Mouse (Mus musculus) hindbrain, embryonic 11.5 days (tissue): ENCODE results near the gene Bloc1s4. TPM values are rescaled to one million over a fixed set of nuclear protein-coding genes. Genes with fewer than 3 reads are reported as not detected.

ENCODE experiments used
- ATAC-seq: fragments of 200-750 bp; cut with Nextera tagmentation; 2 replicates; pipeline ENCODE4 v1.8.0; 2017; ENCODE audit warnings: mild to moderate bottlenecking, moderate TSS enrichment, moderate library complexity; ENCODE audit not compliant: low FRiP score
- DNase-seq: peaks from one replicate; pipeline ENCODE4 v3.0.0-alpha.2; 2015; ENCODE audit warnings: low spot score
- H3K27ac ChIP-seq: fragments of 300-500 bp; sonication (generic); 2 replicates; pipeline ENCODE4 v1.5.1; 2014; ENCODE audit warnings: mild to moderate bottlenecking, low read depth, low read length
- H3K27me3 ChIP-seq: fragments of 300-500 bp; sonication (generic); 2 replicates; pipeline ENCODE4 v1.6.1; 2014; ENCODE audit warnings: mild to moderate bottlenecking, low read length, moderate library complexity, mixed read lengths; ENCODE audit not compliant: control insufficient read depth, insufficient read depth
- H3K36me3 ChIP-seq: fragments of 300-500 bp; sonication (generic); 2 replicates; pipeline ENCODE4 v1.6.1; 2014; ENCODE audit warnings: mild to moderate bottlenecking, low read length, moderate library complexity, mixed read lengths; ENCODE audit not compliant: control insufficient read depth, insufficient read depth
- H3K4me1 ChIP-seq: fragments of 300-500 bp; sonication (generic); replicated peaks from 2 replicates; pipeline ENCODE4 v1.6.1; 2014; ENCODE audit warnings: low read length, mixed read lengths; ENCODE audit not compliant: control insufficient read depth, insufficient read depth
- H3K4me2 ChIP-seq: fragments of 300-500 bp; sonication (generic); replicated peaks from 2 replicates; pipeline ENCODE4 v1.6.1; 2014; ENCODE audit warnings: mild to moderate bottlenecking, low read depth, low read length
- H3K4me3 ChIP-seq: fragments of 300-500 bp; sonication (generic); 2 replicates; pipeline ENCODE4 v1.5.1; 2014; ENCODE audit warnings: low read depth, low read length
- H3K9ac ChIP-seq: fragments of 300-500 bp; sonication (generic); 2 replicates; pipeline ENCODE4 v1.6.1; 2014; ENCODE audit warnings: low read depth, low read length
- H3K9me3 ChIP-seq: fragments of 300-500 bp; sonication (generic); 2 replicates; pipeline ENCODE4 v1.6.1; 2016; ENCODE audit warnings: low read length; ENCODE audit not compliant: control insufficient read depth
- WGBS: fragments of 180-500 bp; shearing (Covaris S2); extraction: QIAGEN DNeasy Blood & Tissue Kit; methylation state at CpG from one replicate; pipeline ENCODE4 v1.1.7; 2014; 5-methylcytosine and 5-hydroxymethylcytosine counted together
- polyA plus RNA-seq: library from polyadenylated mRNA; unstranded; fragments of >200 nt; fragmentation: Nextera tagmentation; extraction: Ambion mirVana; gene quantifications from 2 replicates; pipeline ENCODE4 v1.2.1, GENCODE M21; 2014

Bloc1s4 gene
- polyA plus RNA-seq, 1 experiment from 2014 or later, result 21.0 TPM

GRCm38 (mm10) chr5:36777186-36777585 lies 28.7 kb upstream of the Bloc1s4 start:
- H3K9me3 ChIP-seq, result no peaks in the 10 kb centered on the region
- H3K27me3 ChIP-seq, result no peaks in the 10 kb centered on the region
- H3K27ac ChIP-seq, result no peak overlapping the region
- no peak for ATAC-seq
- no peaks in the 10 kb centered on the region for H3K4me1 ChIP-seq
- H3K4me2 ChIP-seq, result no peak overlapping the region
- no peaks in the 10 kb centered on the region for H3K36me3 ChIP-seq
- WGBS, result 0% methylated on average over 2 of the region's 2 CpGs
- no peak overlapping the region for H3K9ac ChIP-seq
- no peak for DNase-seq
- H3K4me3 ChIP-seq, result no peak overlapping the region

DNA sequence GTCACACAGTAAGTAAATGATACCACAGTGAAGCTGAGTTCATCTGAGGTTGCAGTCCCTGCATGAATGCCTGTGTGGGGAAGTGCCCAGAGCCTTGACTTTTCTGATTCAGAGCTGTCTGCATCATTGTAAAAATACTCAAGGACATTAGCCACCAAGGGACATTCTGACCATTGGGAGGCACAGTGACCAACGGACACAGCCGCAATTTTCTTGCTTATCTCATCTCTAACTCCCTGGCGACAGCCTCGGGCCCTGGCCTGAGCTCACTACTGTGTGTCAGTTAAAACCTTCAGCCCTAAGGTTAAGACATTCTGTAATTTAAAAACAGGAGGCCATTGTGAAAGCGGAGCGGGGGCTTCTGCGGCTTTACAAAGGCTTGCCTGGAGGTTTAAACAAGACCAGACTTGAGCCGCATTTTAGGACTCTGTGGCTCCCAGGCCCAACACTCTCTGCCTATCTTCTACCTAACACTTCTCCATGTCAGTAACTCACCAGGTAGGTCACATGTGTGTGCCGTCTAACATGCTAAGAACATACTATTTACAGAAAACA lies 27.6 kb upstream of the Bloc1s4 start:
- H3K4me1 ChIP-seq, result no peaks in the 10 kb centered on the region
- no peak overlapping the region for H3K4me3 ChIP-seq
- no peaks in the 10 kb centered on the region for H3K9me3 ChIP-seq
- DNase-seq (no peak), ATAC-seq (no peak)
- 32% methylated on average over 9 of the region's 9 CpGs for WGBS
- no peak overlapping the region for H3K27ac ChIP-seq
- H3K4me2 ChIP-seq, result no peak overlapping the region
- no peak overlapping the region for H3K9ac ChIP-seq
- no peaks in the 10 kb centered on the region for H3K36me3 ChIP-seq
- H3K27me3 ChIP-seq, result no peaks in the 10 kb centered on the region

DNA sequence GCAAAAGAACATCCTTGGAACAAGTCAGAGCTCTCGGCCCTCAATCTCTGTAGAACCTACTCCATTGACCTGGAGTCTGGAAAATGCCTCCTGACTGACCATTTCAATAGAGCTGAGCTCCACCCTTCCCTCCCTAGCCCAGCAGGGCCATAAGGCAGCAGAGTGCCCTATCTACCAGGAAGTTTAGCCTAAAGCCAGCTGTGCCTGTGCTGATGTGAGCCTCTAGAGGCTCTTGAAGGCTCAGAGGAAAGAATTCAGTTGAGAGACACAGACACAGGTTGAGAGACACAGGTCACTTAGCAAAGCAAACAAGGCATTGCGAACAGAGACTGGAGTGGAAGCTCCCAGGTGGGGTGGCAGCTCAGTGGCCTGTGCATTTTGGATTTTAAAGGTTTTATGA lies 26.9 kb upstream of the Bloc1s4 start:
- H3K9ac ChIP-seq, result no peak overlapping the region
- no peak overlapping the region for H3K27ac ChIP-seq
- no peaks in the 10 kb centered on the region for H3K4me1 ChIP-seq
- WGBS, result 87% methylated on average over 2 of the region's 2 CpGs
- no peak overlapping the region for H3K4me2 ChIP-seq
- no peaks in the 10 kb centered on the region for H3K27me3 ChIP-seq
- H3K36me3 ChIP-seq, result no peaks in the 10 kb centered on the region
- no peak for ATAC-seq
- no peaks in the 10 kb centered on the region for H3K9me3 ChIP-seq
- no peak for DNase-seq
- no peak overlapping the region for H3K4me3 ChIP-seq

DNA sequence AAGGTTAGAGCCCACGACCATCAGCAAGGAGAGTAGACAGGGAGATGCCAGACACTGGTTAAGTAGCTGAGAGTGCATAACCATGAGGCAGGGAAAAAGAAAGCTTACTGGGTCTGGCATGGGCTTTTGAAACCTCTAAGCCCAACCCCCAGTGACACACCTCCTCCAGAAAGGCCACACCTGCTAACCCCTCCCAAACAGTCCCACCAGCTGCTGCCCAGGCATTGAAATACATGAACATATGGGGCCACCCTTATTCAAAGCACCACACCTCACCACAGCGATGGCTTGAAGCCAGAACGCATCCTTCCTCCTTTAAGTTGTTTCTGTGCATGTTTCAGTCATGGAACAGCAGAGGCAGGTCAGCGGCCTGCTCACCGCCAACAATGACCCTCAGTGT lies 24.1 kb upstream of the Bloc1s4 start:
- Histone ChIP-seq H3K9ac (no peak overlapping the region), H3K4me2 (no peak overlapping the region), H3K27me3 (no peaks in the 10 kb centered on the region), H3K36me3 (no peaks in the 10 kb centered on the region), H3K27ac (no peak overlapping the region), H3K4me1 (no peaks in the 10 kb centered on the region), H3K4me3 (no peak overlapping the region), H3K9me3 (no peaks in the 10 kb centered on the region)
- no peak for ATAC-seq
- no peak for DNase-seq
- WGBS, result 79% methylated on average over 5 of the region's 5 CpGs

GRCm38 (mm10) chr5:36769603-36770002 lies 21.2 kb upstream of the Bloc1s4 start:
- DNase-seq, result no peak
- no peak overlapping the region for H3K4me2 ChIP-seq
- ATAC-seq, result no peak

DNA sequence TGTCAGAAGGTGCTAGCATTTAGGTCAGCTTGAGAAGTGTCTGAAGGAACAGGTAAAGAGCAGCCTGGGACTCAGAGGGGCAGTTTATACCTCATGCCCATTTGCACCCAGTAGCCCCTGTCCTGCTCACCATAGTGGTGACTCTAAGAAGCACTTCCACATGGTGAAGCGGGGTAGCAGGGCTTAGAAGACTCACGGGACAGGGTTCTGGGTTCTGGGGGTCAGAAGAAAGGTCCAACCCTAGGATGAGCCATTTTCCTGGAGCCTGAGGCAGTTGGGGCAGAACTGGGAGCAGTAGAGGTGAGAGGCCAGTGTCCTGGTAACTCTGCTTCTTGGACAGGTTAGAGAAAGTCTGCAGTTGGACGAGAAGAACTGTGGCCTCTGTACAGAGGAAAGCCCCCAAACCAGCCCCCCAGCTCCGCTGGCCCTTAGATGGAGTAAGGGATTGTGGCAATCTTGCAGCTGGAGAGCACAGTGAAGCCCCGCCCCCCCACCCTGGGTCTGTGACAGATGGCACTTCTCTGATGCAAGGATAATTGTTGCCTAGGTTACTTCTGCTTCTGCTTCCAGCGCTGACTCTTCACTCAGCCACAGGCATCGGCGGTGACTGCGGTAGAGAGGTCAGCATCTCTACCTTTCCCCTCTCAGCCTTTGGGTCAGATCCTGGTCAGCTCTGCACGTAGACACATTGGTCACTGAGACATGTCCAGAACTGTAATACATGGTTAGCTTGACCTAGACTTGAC lies 18.7 kb upstream of the Bloc1s4 start:
- Histone ChIP-seq H3K36me3 (no peaks in the 10 kb centered on the region), H3K27ac (peak overlapping the region; percentile 51; the same call in 1 of the 2 replicates), H3K27me3 (no peaks in the 10 kb centered on the region), H3K4me3 (no peak overlapping the region), H3K4me1 (peaks cover 3% of the 10 kb centered on the region; the same call in 1 of the 2 replicates), H3K9me3 (no peaks in the 10 kb centered on the region), H3K9ac (no peak overlapping the region), H3K4me2 (no peak overlapping the region)
- ATAC-seq (peak; percentile 84), DNase-seq (peak; percentile 64)
- WGBS, result 28% methylated on average over 10 of the region's 10 CpGs

More at GRCm38 (mm10) chr5:36769603-36770002, 21.2 kb upstream of the Bloc1s4 start:
- Histone ChIP-seq H3K9me3 (no peaks in the 10 kb centered on the region), H3K9ac (no peak overlapping the region), H3K4me3 (no peak overlapping the region), H3K36me3 (no peaks in the 10 kb centered on the region), H3K27me3 (no peaks in the 10 kb centered on the region), H3K4me1 (peaks cover 3% of the 10 kb centered on the region; the same call in 1 of the 2 replicates), H3K27ac (no peak overlapping the region)
- WGBS, result 63% methylated on average over 3 of the region's 3 CpGs

- Histone ChIP-seq H3K9me3 (no peaks in the 10 kb centered on the region), H3K4me1 (no peaks in the 10 kb centered on the region), H3K36me3 (no peaks in the 10 kb centered on the region), H3K27ac (no peak overlapping the region), H3K4me3 (no peak overlapping the region), H3K9ac (no peak overlapping the region), H3K27me3 (no peaks in the 10 kb centered on the region), H3K4me2 (no peak overlapping the region)
- WGBS, result 70% methylated on average over 4 of the region's 4 CpGs
- no peak for ATAC-seq
- DNase-seq, result no peak
Observed at GRCm38 (mm10) chr5:36759848-36760247, 11.4 kb upstream of the Bloc1s4 start.

DNA sequence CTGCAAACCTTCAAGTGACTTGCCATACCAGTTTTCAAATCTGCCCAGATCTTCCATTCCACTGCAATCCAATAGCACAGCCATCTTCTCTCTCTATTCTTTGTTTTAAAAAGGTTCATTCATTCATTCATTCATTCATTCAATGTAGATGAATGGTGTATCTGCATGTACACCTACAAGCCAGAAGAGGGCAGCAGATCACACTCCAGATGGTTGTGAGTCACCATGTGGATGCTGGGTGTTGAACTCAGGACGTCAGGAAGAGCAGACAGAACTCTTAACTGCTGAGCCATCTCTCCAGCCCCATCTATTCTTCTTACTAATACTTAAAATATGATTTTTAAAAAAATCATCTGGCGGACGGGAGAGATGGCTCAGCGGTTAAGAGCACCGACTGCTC lies 8.6 kb upstream of the Bloc1s4 start:
- Histone ChIP-seq H3K36me3 (no peaks in the 10 kb centered on the region), H3K27ac (no peak overlapping the region), H3K4me2 (no peak overlapping the region), H3K9ac (no peak overlapping the region), H3K27me3 (no peaks in the 10 kb centered on the region), H3K9me3 (no peaks in the 10 kb centered on the region), H3K4me3 (no peak overlapping the region), H3K4me1 (no peaks in the 10 kb centered on the region)
- 67% methylated on average over 5 of the region's 5 CpGs for WGBS
- no peak for DNase-seq
- no peak for ATAC-seq
